Mouse (Mus musculus) C2C12 (cell line): Measurements from ENCODE around the gene Ifnar2.

Experiments
- CEBPB ChIP-seq: IDR thresholded peaks from one replicate; pipeline ENCODE4 v1.6.1; 2011; ENCODE audit warnings: low read depth, mild to moderate bottlenecking, control low read depth, moderate library complexity
- CTCF ChIP-seq: IDR thresholded peaks from one replicate; pipeline ENCODE4 v1.5.1; 2011; ENCODE audit not compliant: control insufficient read depth, insufficient read depth, insufficient read length
- MYOD1 ChIP-seq: IDR thresholded peaks from one replicate; pipeline ENCODE4 v1.6.1; 2011; ENCODE audit warnings: low read depth; ENCODE audit not compliant: control insufficient read depth, insufficient read length
- USF1 ChIP-seq: IDR thresholded peaks from one replicate; pipeline ENCODE4 v1.6.1; 2011; ENCODE audit warnings: low read depth, mild to moderate bottlenecking, control low read depth, moderate library complexity

GRCm38 (mm10) chr16:91433329-91433933 is 60.8 kb downstream of the Ifnar2 start:
- TF ChIP-seq CTCF (no peak), CEBPB (no peak), USF1 (no peak), MYOD1 (no peak)
